ENCODE assay signal across 16 mouse cellular contexts in the genomic region with DNA sequence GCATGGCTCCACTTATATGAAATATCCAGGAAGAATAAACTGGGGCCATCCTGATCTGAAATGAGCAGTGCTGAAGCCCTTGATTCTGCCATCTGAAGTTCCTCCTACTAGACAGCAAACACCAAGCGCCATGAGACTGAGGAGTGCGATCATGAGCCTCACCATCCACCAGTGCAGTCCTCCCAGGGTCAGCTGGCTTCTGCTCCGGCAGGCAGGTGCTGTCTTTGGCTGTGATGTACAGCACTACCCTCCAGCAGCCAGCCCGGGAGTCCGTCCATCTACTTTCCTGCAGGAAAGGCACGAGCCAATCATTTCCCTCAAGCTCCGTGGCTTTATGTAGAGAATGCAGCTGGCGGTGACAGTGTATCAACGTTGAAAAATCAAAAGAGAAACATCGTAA.
"Had no signal": no experiment of that assay in that cellular context is flagged by ENCODE, and none has a peak within 500 bp of the region (broad histone marks: within the 10 kb centered on the region; RNA-seq: fewer than 3 reads in every experiment).

No protein-coding gene starts in this region.

- H3K4me1 ChIP-seq: liver, embryonic 13.5 days; midbrain, embryonic 12.5 days; stomach, embryonic 15.5 days had no signal

- H3K27ac ChIP-seq: liver, embryonic 13.5 days; midbrain, embryonic 12.5 days; neural tube, embryonic 13.5 days; stomach, embryonic 15.5 days had no signal

- H3K36me3 ChIP-seq: liver, embryonic 13.5 days; midbrain, embryonic 12.5 days; neural tube, embryonic 13.5 days; stomach, embryonic 15.5 days had no signal

- H3K9ac ChIP-seq: liver, embryonic 13.5 days; midbrain, embryonic 12.5 days; neural tube, embryonic 13.5 days; stomach, embryonic 15.5 days had no signal

- H3K4me2 ChIP-seq: liver, embryonic 13.5 days; midbrain, embryonic 12.5 days; neural tube, embryonic 13.5 days; stomach, embryonic 15.5 days had no signal

- H3K27me3 ChIP-seq: liver, embryonic 13.5 days; neural tube, embryonic 13.5 days; stomach, embryonic 15.5 days had no signal

- H3K4me3 ChIP-seq: liver, embryonic 13.5 days; midbrain, embryonic 12.5 days; myocyte; neural tube, embryonic 13.5 days; stomach, embryonic 15.5 days had no signal

- ATAC-seq: midbrain, embryonic 16.5 days had no signal

- DNase-seq: kidney, adult 9 months; kidney, postnatal 14 days; kidney, postnatal 4 days; liver, embryonic 13.5 days; lung, adult 2 months; lung, postnatal 14 days; lung, postnatal 4 days; retina, postnatal 1 day; right cerebral cortex, postnatal 25 days; spleen, adult 18-20 months; thymus, postnatal 25 days had no signal

- H3K9me3 ChIP-seq: liver, embryonic 13.5 days; midbrain, embryonic 12.5 days; neural tube, embryonic 13.5 days; stomach, embryonic 15.5 days had no signal
